Mouse (Mus musculus): ENCODE measurements around the gene Myom1.
A peak's percentile ranks its signal among the peaks of the same experiment; 100 is the strongest.

The Myom1 gene

GRCm38 (mm10) chr17:70991706-70992625 is 10.5 kb upstream of the Myom1 start:
- no peak for ATAC-seq (ENCODE audit: low TSS enrichment)

- ATAC-seq (ENCODE audit: low TSS enrichment) = no peak
Observed at GRCm38 (mm10) chr17:70992662-70993061, 9.8 kb upstream of the Myom1 start.

GRCm38 (mm10) chr17:70993385-70993807 is 9.0 kb upstream of the Myom1 start:
- no peak for ATAC-seq (ENCODE audit: low TSS enrichment)

GRCm38 (mm10) chr17:70994671-70995070 is 7.8 kb upstream of the Myom1 start:
- ATAC-seq (ENCODE audit: low TSS enrichment) = no peak

- no peak for ATAC-seq (ENCODE audit: low TSS enrichment)
Observed at GRCm38 (mm10) chr17:70995551-70995950, 6.9 kb upstream of the Myom1 start.

- ATAC-seq (ENCODE audit: low TSS enrichment) = no peak
Observed at GRCm38 (mm10) chr17:70997836-70998235, 4.6 kb upstream of the Myom1 start.

- ATAC-seq (ENCODE audit: low TSS enrichment) = no peak
Observed at GRCm38 (mm10) chr17:70998400-70998975, 3.9 kb upstream of the Myom1 start.

- no peak for ATAC-seq (ENCODE audit: low TSS enrichment)
Observed at GRCm38 (mm10) chr17:70999187-70999586, 3.2 kb upstream of the Myom1 start.

- no peak for ATAC-seq (ENCODE audit: low TSS enrichment)
Observed at GRCm38 (mm10) chr17:71000255-71000654, 2.2 kb upstream of the Myom1 start.

GRCm38 (mm10) chr17:71001067-71001466 is 1.4 kb upstream of the Myom1 start:
- ATAC-seq (ENCODE audit: low TSS enrichment) = no peak

GRCm38 (mm10) chr17:71001699-71002080 is 743 bp upstream of the Myom1 start:
- ATAC-seq (ENCODE audit: low TSS enrichment) = peak; percentile 29

GRCm38 (mm10) chr17:71002744-71003094 is 286 bp downstream of the Myom1 start, which contains the start of gene Myl12a:
TSS of gene Myl12a (minus strand) at chr17:71002878.
- ATAC-seq (ENCODE audit: low TSS enrichment) = no peak

GRCm38 (mm10) chr17:71003112-71003511 is 679 bp downstream of the Myom1 start:
- no peak for ATAC-seq (ENCODE audit: low TSS enrichment)

GRCm38 (mm10) chr17:71003721-71004120 is 1.3 kb downstream of the Myom1 start:
- no peak for ATAC-seq (ENCODE audit: low TSS enrichment)

GRCm38 (mm10) chr17:71004186-71004960 is 1.9 kb downstream of the Myom1 start:
- ATAC-seq (ENCODE audit: low TSS enrichment) = no peak

GRCm38 (mm10) chr17:71006976-71007375 is 4.5 kb downstream of the Myom1 start:
- ATAC-seq (ENCODE audit: low TSS enrichment) = no peak

- ATAC-seq (ENCODE audit: low TSS enrichment) = no peak
Observed at GRCm38 (mm10) chr17:71008676-71009075, 6.2 kb downstream of the Myom1 start.

GRCm38 (mm10) chr17:71009751-71010150 is 7.3 kb downstream of the Myom1 start:
- ATAC-seq (ENCODE audit: low TSS enrichment) = no peak

- no peak for ATAC-seq (ENCODE audit: low TSS enrichment)
Observed at GRCm38 (mm10) chr17:71010646-71011242, 8.3 kb downstream of the Myom1 start.

- ATAC-seq (ENCODE audit: low TSS enrichment) = no peak
Observed at GRCm38 (mm10) chr17:71011931-71012662, 9.7 kb downstream of the Myom1 start.

GRCm38 (mm10) chr17:71013105-71013504 is 10.7 kb downstream of the Myom1 start:
- no peak for ATAC-seq (ENCODE audit: low TSS enrichment)
